Mouse (Mus musculus) stomach, postnatal 0 days (tissue): ENCODE results near the gene Wdpcp.

Experiments used
- CTCF ChIP-seq: IDR thresholded peaks from 2 replicates; pipeline ENCODE4 v1.5.1; 2016; ENCODE audit warnings: antibody characterized with exemption, low read depth, mild to moderate bottlenecking, moderate library complexity
- EP300 ChIP-seq: optimal IDR thresholded peaks from 2 replicates; pipeline ENCODE3; 2016; ENCODE audit warnings: antibody characterized with exemption

DNA sequence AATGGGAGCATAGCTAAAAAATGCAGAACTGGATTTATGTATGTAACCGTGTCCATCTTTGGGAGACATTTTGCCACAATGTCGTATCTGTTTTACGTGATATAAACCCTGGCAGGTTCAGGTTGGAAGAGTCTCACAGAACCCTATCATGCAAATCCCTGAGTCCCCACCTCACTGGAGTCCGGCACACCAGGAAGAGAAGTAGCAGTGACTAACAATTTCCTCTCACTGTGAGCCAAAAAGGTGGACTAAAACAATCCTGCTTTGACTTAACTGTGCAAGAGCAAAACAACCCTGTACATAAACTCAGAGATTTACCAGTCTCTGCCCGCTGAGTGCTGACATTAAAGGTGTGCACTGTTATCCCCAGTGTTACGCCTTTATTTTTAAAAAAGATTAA is 5.1 kb upstream of the Wdpcp start:
- TF ChIP-seq CTCF (no peak), EP300 (no peak)
